ENCODE assay signal across 9 mouse cellular contexts in genomic region chr2:55436261-55437006, GRCm38 (mm10). TPM values are rescaled to one million over a fixed set of nuclear protein-coding genes. Genes with fewer than 3 reads are reported as not detected.
DNase-seq lines count a peak whose midpoint lies in the region; ATAC-seq lines count a peak whose summit lies in the region.
"Had no signal": no experiment of that assay in that cellular context is flagged by ENCODE, and none has a peak within 500 bp of the region (broad histone marks: within the 10 kb centered on the region; RNA-seq: fewer than 3 reads in every experiment).

No protein-coding gene starts in this region.

- no peaks in the 10 kb centered on the region for H3K36me3 ChIP-seq in kidney, embryonic 15.5 days
- no peaks in the 10 kb centered on the region for H3K36me3 ChIP-seq in heart, embryonic 11.5 days (ENCODE audit: control insufficient read depth, insufficient read depth, low read length)
- H3K36me3 ChIP-seq in midbrain, embryonic 14.5 days (ENCODE audit: control insufficient read depth, insufficient read depth, low read length): no peaks in the 10 kb centered on the region

- peaks cover 47% of the 10 kb centered on the region for H3K27me3 ChIP-seq in kidney, embryonic 15.5 days
- no peaks in the 10 kb centered on the region; the same call in 1 of the 2 replicates for H3K27me3 ChIP-seq in heart, embryonic 11.5 days (ENCODE audit: control insufficient read depth, insufficient read depth, low read length)
- peaks cover 3% of the 10 kb centered on the region; the same call in 1 of the 2 replicates for H3K27me3 ChIP-seq in midbrain, embryonic 14.5 days (ENCODE audit: control insufficient read depth, insufficient read depth, low read length)
- H3K27me3 ChIP-seq: CH12.LX had no signal

- H3K9me3 ChIP-seq in kidney, embryonic 15.5 days (replicated peaks): no peaks in the 10 kb centered on the region
- no peaks in the 10 kb centered on the region for H3K9me3 ChIP-seq in heart, embryonic 11.5 days (replicated peaks; ENCODE audit: control insufficient read depth, low read length)
- H3K9me3 ChIP-seq in midbrain, embryonic 14.5 days (ENCODE audit: control insufficient read depth, low read length): no peaks in the 10 kb centered on the region

- H3K4me3 ChIP-seq in kidney, embryonic 15.5 days (replicated peaks): peak overlapping the region; percentile 39
- H3K4me3 ChIP-seq in heart, embryonic 11.5 days (ENCODE audit: low read depth, low read length): peak overlapping the region; percentile 53
- H3K4me3 ChIP-seq in midbrain, embryonic 14.5 days (replicated peaks; ENCODE audit: low read depth, low read length): peak overlapping the region; percentile 61

- H3K9ac ChIP-seq in kidney, embryonic 15.5 days: no peak overlapping the region
- H3K9ac ChIP-seq in heart, embryonic 11.5 days (ENCODE audit: low read depth, low read length): peak overlapping the region; percentile 64
- peak overlapping the region; percentile 69 for H3K9ac ChIP-seq in midbrain, embryonic 14.5 days (replicated peaks; ENCODE audit: low read length)

- H3K4me1 ChIP-seq in kidney, embryonic 15.5 days: peaks cover 25% of the 10 kb centered on the region
- peaks cover 4% of the 10 kb centered on the region for H3K4me1 ChIP-seq in heart, embryonic 11.5 days (ENCODE audit: control insufficient read depth, insufficient read depth, low read length)
- H3K4me1 ChIP-seq in midbrain, embryonic 14.5 days (ENCODE audit: control insufficient read depth, insufficient read depth, low read length): 0 out of 2 replicates have a peak, but pooled peaks cover 8% of the 10 kb centered on the region

- ATAC-seq in kidney, embryonic 15.5 days (replicated peaks; ENCODE audit: low FRiP score): peak; percentile 80
- peak; percentile 40; the same call in 1 of the 2 replicates for ATAC-seq in heart, embryonic 11.5 days (replicated peaks; ENCODE audit: insufficient number of reproducible peaks, low FRiP score, low TSS enrichment)
- ATAC-seq in midbrain, embryonic 14.5 days (ENCODE audit: low FRiP score, low TSS enrichment): peak; percentile 51

- H3K4me2 ChIP-seq in kidney, embryonic 15.5 days: peak overlapping the region; percentile 76
- H3K4me2 ChIP-seq in heart, embryonic 11.5 days: peak overlapping the region; percentile 81
- peak overlapping the region; percentile 98 for H3K4me2 ChIP-seq in midbrain, embryonic 14.5 days (ENCODE audit: low read length)

- no peak for DNase-seq in kidney, adult 18-20 months
- DNase-seq in cerebellum, adult 9-11 months: peak; percentile 77
- peak; percentile 34 to 56 for DNase-seq in layer of hippocampus, postnatal 10 days (ENCODE audit: low spot score in 2 of 2)
- peak; percentile 56 for DNase-seq in midbrain, embryonic 14.5 days
- DNase-seq in testis, postnatal 14 days (ENCODE audit: low spot score): peak; percentile 7
- DNase-seq in urinary bladder, postnatal 14 days (ENCODE audit: low spot score): no peak

- under 1% methylated on average over 20 of the region's 21 CpGs for WGBS in kidney, embryonic 15.5 days
- WGBS in heart, embryonic 11.5 days (ENCODE audit: insufficient replicate concordance): 1% methylated on average over 20 of the region's 21 CpGs
- 0% methylated on average over 21 of the region's 21 CpGs for WGBS in midbrain, embryonic 14.5 days

- H3K27ac ChIP-seq in kidney, embryonic 15.5 days: no peak overlapping the region
- 0 out of 2 replicates have a peak overlapping the region, but pooled peaks have one; percentile 15 for H3K27ac ChIP-seq in heart, embryonic 11.5 days (ENCODE audit: low read depth, low read length)
- 0 out of 2 replicates have a peak overlapping the region, but pooled peaks have one; percentile 10 for H3K27ac ChIP-seq in midbrain, embryonic 14.5 days (replicated peaks; ENCODE audit: low read depth, low read length)

RNA-seq across cellular contexts. Expression of gene Kcnj3, which starts 0.7 kb away (rescaled TPM):
- polyA plus RNA-seq in kidney, embryonic 15.5 days (2015; fragmentation: Nextera tagmentation; extraction: Ambion mirVana): 0.06 and 0.08 TPM in 2 replicates
- 6.4 and 8.7 TPM in 2 replicates for polyA plus RNA-seq in heart, embryonic 11.5 days (2014; fragmentation: Nextera tagmentation; extraction: Ambion mirVana)
- 10 to 100 TPM; 66.5 to 67.9 TPM for total RNA-seq in layer of hippocampus, postnatal 10 days (2021)
- 7.1 and 7.5 TPM in 2 replicates for polyA plus RNA-seq in midbrain, embryonic 14.5 days (2014; fragmentation: Nextera tagmentation; extraction: Ambion mirVana)
- total RNA-seq: CH12.LX had no signal

Comparison
In these comparisons a context has a peak if more than half of its experiments do, and no peak if none do; other contexts are left out.
1. DNase-seq: peak in cerebellum, adult 9-11 months (single experiment), layer of hippocampus, postnatal 10 days (2 of 2), midbrain, embryonic 14.5 days (single experiment) and testis, postnatal 14 days (single experiment); none in kidney, adult 18-20 months (single experiment) and urinary bladder, postnatal 14 days (single experiment).
2. Peak in every context shown above with its lines, with median percentiles within 50 percentile points of each other: ATAC-seq, H3K4me2 ChIP-seq and H3K4me3 ChIP-seq.